Mouse (Mus musculus) kidney, postnatal 0 days (tissue): ENCODE data around the gene Gm11037. TPM values are rescaled to one million over a fixed set of nuclear protein-coding genes. Genes with fewer than 3 reads are reported as not detected.

Experiments
- ATAC-seq: fragments of 200-750 bp; cut with Nextera tagmentation; replicated peaks from 2 replicates; pipeline ENCODE4 v1.8.0; 2017; ENCODE audit warnings: low read depth, moderate number of reproducible peaks, moderate TSS enrichment, moderate library complexity; ENCODE audit not compliant: low FRiP score
- DNase-seq: peaks from one replicate; pipeline ENCODE4 v3.0.0-alpha.2; 2016; ENCODE audit warnings: low spot score
- H3K27ac ChIP-seq: fragments of 300-500 bp; sonication (generic); 2 replicates; pipeline ENCODE4 v1.5.1; 2014; ENCODE audit warnings: mild to moderate bottlenecking
- H3K27me3 ChIP-seq: fragments of 300-500 bp; sonication (generic); 2 replicates; pipeline ENCODE4 v1.6.1; 2014; ENCODE audit warnings: low read length, mixed read lengths; ENCODE audit not compliant: insufficient read depth
- H3K36me3 ChIP-seq: fragments of 300-500 bp; sonication (generic); 2 replicates; pipeline ENCODE4 v1.6.1; 2014; ENCODE audit warnings: low read length, mixed read lengths; ENCODE audit not compliant: insufficient read depth
- H3K4me1 ChIP-seq: fragments of 300-500 bp; sonication (generic); replicated peaks from 2 replicates; pipeline ENCODE4 v1.6.1; 2014; ENCODE audit warnings: antibody characterized with exemption, low read length, mixed read lengths; ENCODE audit not compliant: insufficient read depth
- H3K4me2 ChIP-seq: fragments of 300-500 bp; sonication (generic); 2 replicates; pipeline ENCODE4 v1.6.1; 2014; ENCODE audit warnings: mild to moderate bottlenecking, low read length, moderate library complexity, mixed read lengths
- H3K4me3 ChIP-seq: fragments of 300-500 bp; sonication (generic); replicated peaks from 2 replicates; pipeline ENCODE4 v1.5.1; 2014; ENCODE audit warnings: low read depth, low read length
- H3K9ac ChIP-seq: fragments of 300-500 bp; sonication (generic); 2 replicates; pipeline ENCODE4 v1.6.1; 2014; ENCODE audit warnings: low read depth, low read length
- H3K9me3 ChIP-seq: fragments of 300-500 bp; sonication (generic); replicated peaks from 2 replicates; pipeline ENCODE4 v1.6.1; 2016; ENCODE audit warnings: low read length, inconsistent platforms, mixed read lengths
- CTCF ChIP-seq: IDR thresholded peaks from 2 replicates; pipeline ENCODE4 v1.5.1; 2016; ENCODE audit warnings: antibody characterized with exemption, low read depth, mild to moderate bottlenecking, moderate library complexity
- WGBS: fragments of 180-500 bp; shearing (Covaris S2); extraction: QIAGEN DNeasy Blood & Tissue Kit; methylation state at CpG from one replicate; pipeline ENCODE4 v1.1.7; 2014; 5-methylcytosine and 5-hydroxymethylcytosine counted together
- polyA plus RNA-seq: library from polyadenylated mRNA; unstranded; fragments of >200 nt; fragmentation: Nextera tagmentation; extraction: Ambion mirVana; gene quantifications from 2 replicates; pipeline ENCODE4 v1.2.1, GENCODE M21; 2015

Gm11037 gene
- polyA plus RNA-seq, 1 experiment from 2014 or later, result not detected

GRCm38 (mm10) chr2:131140533-131140905, 7.2 kb downstream of the Gm11037 start:
- Histone ChIP-seq H3K4me3 (no peak overlapping the region), H3K27me3 (no peaks in the 10 kb centered on the region), H3K27ac (peak overlapping the region; percentile 51), H3K9ac (no peak overlapping the region), H3K36me3 (peaks cover 28% of the 10 kb centered on the region; the same call in 1 of the 2 replicates), H3K9me3 (no peaks in the 10 kb centered on the region), H3K4me2 (no peak overlapping the region), H3K4me1 (peaks cover 7% of the 10 kb centered on the region; the same call in 1 of the 2 replicates)
- ATAC-seq (no peak), DNase-seq (no peak)
- 56% methylated on average over 5 of the region's 5 CpGs for WGBS
- no peak for TF ChIP-seq CTCF

GRCm38 (mm10) chr2:131141336-131141986, 8.2 kb downstream of the Gm11037 start:
- DNase-seq (no peak), ATAC-seq (no peak)
- no peak overlapping the region for H3K4me2 ChIP-seq
- H3K9me3 ChIP-seq, result no peaks in the 10 kb centered on the region
- H3K9ac ChIP-seq, result no peak overlapping the region
- 70% methylated on average over 8 of the region's 8 CpGs for WGBS
- peaks cover 37% of the 10 kb centered on the region; the same call in 1 of the 2 replicates for H3K36me3 ChIP-seq
- no peak overlapping the region for H3K27ac ChIP-seq
- peaks cover 7% of the 10 kb centered on the region; the same call in 1 of the 2 replicates for H3K4me1 ChIP-seq
- H3K27me3 ChIP-seq, result no peaks in the 10 kb centered on the region
- no peak overlapping the region for H3K4me3 ChIP-seq
- TF ChIP-seq CTCF, result no peak

DNA sequence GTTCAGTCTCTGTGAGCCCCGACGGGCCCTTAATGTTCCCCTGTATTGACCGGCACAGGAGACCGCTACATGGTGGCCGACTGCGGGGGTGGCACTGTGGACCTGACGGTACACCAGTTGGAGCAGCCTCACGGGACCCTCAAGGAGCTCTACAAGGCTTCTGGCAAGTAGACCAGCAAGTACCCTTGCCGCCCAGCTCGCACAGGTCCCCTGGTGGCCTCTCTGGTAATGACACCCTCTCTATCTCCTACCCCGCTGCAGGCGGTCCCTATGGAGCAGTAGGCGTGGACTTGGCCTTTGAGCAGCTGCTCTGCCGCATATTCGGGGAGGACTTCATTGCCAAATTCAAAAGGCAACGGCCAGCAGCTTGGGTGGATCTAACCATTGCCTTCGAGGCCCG, 9.3 kb downstream of the Gm11037 start:
- ATAC-seq (peak; percentile 61), DNase-seq (peak; percentile 91)
- H3K27me3 ChIP-seq, result no peaks in the 10 kb centered on the region
- H3K27ac ChIP-seq, result no peak overlapping the region
- H3K4me1 ChIP-seq, result peaks cover 7% of the 10 kb centered on the region; the same call in 1 of the 2 replicates
- 29% methylated on average over 18 of the region's 18 CpGs for WGBS
- H3K4me3 ChIP-seq, result no peak overlapping the region
- peaks cover 47% of the 10 kb centered on the region for H3K36me3 ChIP-seq
- no peak overlapping the region for H3K9ac ChIP-seq
- H3K4me2 ChIP-seq, result 0 out of 2 replicates have a peak overlapping the region, but pooled peaks have one; percentile 18
- no peaks in the 10 kb centered on the region for H3K9me3 ChIP-seq
- peak; percentile 79 for TF ChIP-seq CTCF

DNA sequence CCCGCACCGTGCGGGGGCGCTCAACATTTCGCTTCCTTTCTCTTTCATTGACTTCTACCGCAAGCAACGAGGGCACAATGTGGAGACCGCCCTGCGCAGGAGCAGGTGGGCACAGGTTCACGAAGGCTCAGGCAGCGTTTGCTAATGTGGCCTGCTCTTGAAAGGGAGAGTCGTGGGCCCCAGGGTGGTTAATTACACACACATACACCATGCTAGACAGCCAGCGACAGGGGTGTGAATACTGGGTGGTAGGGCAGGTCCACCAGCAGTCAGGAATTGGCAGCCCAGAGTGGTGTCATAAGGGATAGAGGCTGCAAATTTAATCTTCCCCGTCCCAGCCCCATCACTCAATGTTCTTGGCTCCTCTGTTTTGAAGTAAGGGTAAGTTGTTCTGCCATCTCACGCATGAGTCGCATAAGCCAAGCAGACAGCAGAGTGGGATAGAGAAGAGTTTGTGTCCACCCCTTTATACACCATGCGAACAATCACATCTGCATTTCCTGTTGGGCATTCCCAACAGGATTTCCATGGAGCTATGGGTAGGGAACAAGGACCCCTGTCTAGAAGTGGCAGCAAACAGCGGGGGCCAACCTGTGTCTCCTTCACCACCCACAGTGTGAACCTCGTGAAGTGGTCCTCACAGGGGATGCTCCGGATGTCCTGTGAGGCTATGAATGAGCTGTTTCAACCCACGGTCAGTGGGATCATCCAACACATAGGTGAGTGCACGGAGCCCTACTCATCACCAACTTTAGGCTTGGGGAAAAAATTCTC, 9.9 kb downstream of the Gm11037 start:
- H3K4me1 ChIP-seq, result peaks cover 7% of the 10 kb centered on the region; the same call in 1 of the 2 replicates
- 72% methylated on average over 22 of the region's 22 CpGs for whole genome bisulfite sequencing
- ATAC-seq (no peak), DNase-seq (no peak)
- no peaks in the 10 kb centered on the region for H3K9me3 ChIP-seq
- H3K9ac ChIP-seq, result no peak overlapping the region
- H3K36me3 ChIP-seq, result peaks cover 51% of the 10 kb centered on the region
- 0 out of 2 replicates have a peak overlapping the region, but pooled peaks have one; percentile 18 for H3K4me2 ChIP-seq
- H3K27me3 ChIP-seq, result no peaks in the 10 kb centered on the region
- TF ChIP-seq CTCF, result no peak
- no peak overlapping the region for H3K27ac ChIP-seq
- H3K4me3 ChIP-seq, result no peak overlapping the region

DNA sequence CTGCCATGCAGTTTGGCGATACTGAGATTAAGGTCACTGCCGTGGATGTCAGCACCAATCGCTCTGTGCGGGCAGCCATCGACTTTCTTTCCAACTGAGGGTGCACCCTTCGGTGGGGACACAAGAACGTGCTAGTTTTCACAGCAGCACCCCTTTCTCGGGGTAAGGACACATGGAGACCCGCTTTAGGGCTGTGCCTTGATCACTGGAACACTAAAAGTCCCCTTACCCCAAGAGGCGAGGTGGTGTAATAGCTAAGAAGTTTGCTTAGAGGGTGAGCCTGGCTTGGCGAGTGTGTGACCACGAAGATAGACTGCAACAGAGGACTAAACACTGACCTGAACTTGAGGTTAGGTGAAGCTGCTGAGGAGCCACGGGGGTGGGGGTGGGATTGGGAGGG, 11.8 kb downstream of the Gm11037 start:
- WGBS, result 64% methylated on average over 13 of the region's 13 CpGs
- H3K36me3 ChIP-seq, result peaks cover 59% of the 10 kb centered on the region

GRCm38 (mm10) chr2:131145536-131145935, 12.2 kb downstream of the Gm11037 start:
- WGBS, result 78% methylated on average over 2 of the region's 2 CpGs
- no peak for DNase-seq
- Histone ChIP-seq H3K27me3 (no peaks in the 10 kb centered on the region), H3K9ac (no peak overlapping the region), H3K4me2 (no peak overlapping the region), H3K4me1 (peaks cover 7% of the 10 kb centered on the region; the same call in 1 of the 2 replicates), H3K36me3 (peaks cover 59% of the 10 kb centered on the region), H3K27ac (no peak overlapping the region), H3K4me3 (no peak overlapping the region), H3K9me3 (no peaks in the 10 kb centered on the region)
- no peak for ATAC-seq
- TF ChIP-seq CTCF, result no peak

More for the DNA sequence above, 11.8 kb downstream of the Gm11037 start:
- Histone ChIP-seq H3K9ac (no peak overlapping the region), H3K4me2 (no peak overlapping the region), H3K27ac (no peak overlapping the region), H3K4me1 (peaks cover 7% of the 10 kb centered on the region; the same call in 1 of the 2 replicates), H3K27me3 (no peaks in the 10 kb centered on the region), H3K4me3 (no peak overlapping the region), H3K9me3 (no peaks in the 10 kb centered on the region)
- DNase-seq, result no peak
- ATAC-seq, result no peak
- no peak for TF ChIP-seq CTCF
